20 mouse cellular contexts compared by ENCODE assay signal in genomic region chr13:104453271-104453974, GRCm38 (mm10).
DNase-seq lines count a peak whose midpoint lies in the region; ATAC-seq and TF ChIP-seq lines count a peak whose summit lies in the region.
"Had no signal": no experiment of that assay in that cellular context is flagged by ENCODE, and none has a peak within 500 bp of the region (broad histone marks: within the 10 kb centered on the region; RNA-seq: fewer than 3 reads in every experiment).

No protein-coding gene starts in this region.

- intact Hi-C loops in left cerebral cortex, adult 2 months (cut with DNase I) = no loop called here

- no peak overlapping the region for H3K4me3 ChIP-seq in embryonic facial prominence, embryonic 14.5 days (ENCODE audit: low read depth, low read length)
- H3K4me3 ChIP-seq in embryonic facial prominence, embryonic 10.5 days = no peak overlapping the region
- H3K4me3 ChIP-seq in left cerebral cortex, adult 2 months = no peak overlapping the region
- H3K4me3 ChIP-seq: hindbrain, embryonic 12.5 days; intestine, embryonic 15.5 days; kidney, embryonic 15.5 days; liver, embryonic 12.5 days; lung, embryonic 15.5 days; midbrain, embryonic 12.5 days; myocyte; neural tube, embryonic 15.5 days had no signal

- no peaks in the 10 kb centered on the region for H3K4me1 ChIP-seq in embryonic facial prominence, embryonic 14.5 days (ENCODE audit: control insufficient read depth, insufficient read depth, low read length)
- H3K4me1 ChIP-seq in embryonic facial prominence, embryonic 10.5 days = no peaks in the 10 kb centered on the region
- H3K4me1 ChIP-seq: hindbrain, embryonic 12.5 days; intestine, embryonic 15.5 days; kidney, embryonic 15.5 days; liver, embryonic 12.5 days; lung, embryonic 15.5 days; midbrain, embryonic 12.5 days; neural tube, embryonic 15.5 days had no signal

- H3K9ac ChIP-seq in embryonic facial prominence, embryonic 14.5 days (ENCODE audit: low read depth, low read length) = no peak overlapping the region
- H3K9ac ChIP-seq: hindbrain, embryonic 12.5 days; intestine, embryonic 15.5 days; kidney, embryonic 15.5 days; liver, embryonic 12.5 days; lung, embryonic 15.5 days; midbrain, embryonic 12.5 days; neural tube, embryonic 15.5 days had no signal

- no peak for TF ChIP-seq CTCF in left cerebral cortex, adult 2 months (IDR thresholded peaks at IDR 0.05)

- ATAC-seq in embryonic facial prominence, embryonic 14.5 days (ENCODE audit: low read depth) = no peak
- ATAC-seq: intestine, embryonic 15.5 days; liver, embryonic 12.5 days had no signal

- DNase-seq in embryonic facial prominence, embryonic 14.5 days (ENCODE audit: low spot score) = peak; percentile 25
- no peak for DNase-seq in embryonic facial prominence, embryonic 10.5 days (ENCODE audit: low spot score)
- DNase-seq in layer of hippocampus, adult 11-12 months (ENCODE audit: low spot score) = peak; percentile 21
- no peak for DNase-seq in layer of hippocampus, postnatal 25 days (ENCODE audit: extremely low spot score in 1 of 2, low spot score in 1 of 2)
- peak; percentile 34 for DNase-seq in brain, embryonic 18.5 days (ENCODE audit: low read depth, low spot score)
- DNase-seq in layer of hippocampus, postnatal 14 days (ENCODE audit: low spot score in 2 of 2) = peak; percentile 8 to 69
- DNase-seq in left cerebral cortex, adult 2 months (ENCODE audit: extremely low spot score in 1 of 2, low spot score in 2 of 2) = no peak
- no peak for DNase-seq in lung, postnatal 14 days
- DNase-seq: adrenal gland, postnatal 10 days; cerebellum, postnatal 36 days; gastrocnemius, postnatal 14 days; thymus, adult 2 months had no signal

- H3K36me3 ChIP-seq in embryonic facial prominence, embryonic 14.5 days (ENCODE audit: control insufficient read depth, insufficient read depth, low read length) = no peaks in the 10 kb centered on the region
- H3K36me3 ChIP-seq in embryonic facial prominence, embryonic 10.5 days (replicated peaks) = no peaks in the 10 kb centered on the region
- H3K36me3 ChIP-seq: hindbrain, embryonic 12.5 days; intestine, embryonic 15.5 days; kidney, embryonic 15.5 days; liver, embryonic 12.5 days; lung, embryonic 15.5 days; midbrain, embryonic 12.5 days; neural tube, embryonic 15.5 days had no signal

- H3K9me3 ChIP-seq in embryonic facial prominence, embryonic 14.5 days (ENCODE audit: control insufficient read depth, low read length) = no peaks in the 10 kb centered on the region
- no peaks in the 10 kb centered on the region for H3K9me3 ChIP-seq in embryonic facial prominence, embryonic 10.5 days
- H3K9me3 ChIP-seq: hindbrain, embryonic 12.5 days; intestine, embryonic 15.5 days; kidney, embryonic 15.5 days; liver, embryonic 12.5 days; lung, embryonic 15.5 days; midbrain, embryonic 12.5 days; neural tube, embryonic 15.5 days had no signal

- no peak overlapping the region for H3K4me2 ChIP-seq in embryonic facial prominence, embryonic 14.5 days (ENCODE audit: low read depth, low read length)
- H3K4me2 ChIP-seq: hindbrain, embryonic 12.5 days; intestine, embryonic 15.5 days; kidney, embryonic 15.5 days; liver, embryonic 12.5 days; lung, embryonic 15.5 days; midbrain, embryonic 12.5 days; neural tube, embryonic 15.5 days had no signal

- no peaks in the 10 kb centered on the region for H3K27me3 ChIP-seq in embryonic facial prominence, embryonic 14.5 days (replicated peaks; ENCODE audit: control insufficient read depth, insufficient read depth, low read length)
- no peaks in the 10 kb centered on the region for H3K27me3 ChIP-seq in embryonic facial prominence, embryonic 10.5 days (replicated peaks; ENCODE audit: low read depth, poor library complexity, severe bottlenecking)
- H3K27me3 ChIP-seq: hindbrain, embryonic 12.5 days; intestine, embryonic 15.5 days; kidney, embryonic 15.5 days; liver, embryonic 12.5 days; lung, embryonic 15.5 days; midbrain, embryonic 12.5 days; neural tube, embryonic 15.5 days had no signal

- H3K27ac ChIP-seq in embryonic facial prominence, embryonic 14.5 days (replicated peaks; ENCODE audit: low read depth, low read length) = no peak overlapping the region
- no peak overlapping the region for H3K27ac ChIP-seq in embryonic facial prominence, embryonic 10.5 days (replicated peaks)
- no peak overlapping the region for H3K27ac ChIP-seq in left cerebral cortex, adult 2 months
- H3K27ac ChIP-seq: hindbrain, embryonic 12.5 days; intestine, embryonic 15.5 days; kidney, embryonic 15.5 days; liver, embryonic 12.5 days; lung, embryonic 15.5 days; midbrain, embryonic 12.5 days; neural tube, embryonic 15.5 days had no signal

- WGBS in embryonic facial prominence, embryonic 14.5 days = 84% methylated on average over 1 of the region's 1 CpGs
- 97% methylated on average over 1 of the region's 1 CpGs for WGBS in embryonic facial prominence, embryonic 10.5 days

Comparison
In these comparisons a context has a peak if more than half of its experiments do, and no peak if none do; other contexts are left out.
1. DNase-seq: peak in embryonic facial prominence, embryonic 14.5 days (single experiment), layer of hippocampus, adult 11-12 months (single experiment), brain, embryonic 18.5 days (single experiment) and layer of hippocampus, postnatal 14 days (2 of 2); none in embryonic facial prominence, embryonic 10.5 days (single experiment), layer of hippocampus, postnatal 25 days (0 of 2), left cerebral cortex, adult 2 months (0 of 2) and lung, postnatal 14 days (single experiment).